Mouse (Mus musculus) liver, adult (tissue): ENCODE data around the gene Lclat1.

ENCODE experiments used
- GATA4 ChIP-seq: IDR thresholded peaks from 2 replicates; pipeline ENCODE4 v1.6.1; 2014; ENCODE audit warnings: mild to moderate bottlenecking, low read length; ENCODE audit not compliant: insufficient replicate concordance

Gene Lclat1

DNA sequence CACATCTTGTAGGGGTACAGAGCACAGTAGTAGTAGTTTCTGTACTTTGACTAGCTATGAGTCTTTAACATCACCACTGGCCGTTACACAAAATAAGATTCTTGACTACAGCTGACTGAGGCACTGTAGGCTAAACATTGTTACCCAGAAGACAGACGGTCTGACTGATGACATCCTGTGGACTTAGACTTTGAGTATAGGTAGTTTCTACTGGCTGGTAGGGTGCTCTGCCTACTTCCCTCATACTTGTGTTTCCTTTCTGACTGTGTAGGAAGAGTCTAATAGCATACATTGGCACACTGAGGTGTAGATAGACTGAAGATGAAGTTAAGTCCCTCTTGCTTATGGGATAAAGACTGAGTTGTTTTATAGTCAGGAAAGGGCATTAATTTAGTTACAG, 37.6 kb downstream of the Lclat1 start:
- no peak for TF ChIP-seq GATA4

- no peak for TF ChIP-seq GATA4
Observed at GRCm38 (mm10) chr17:73148607-73149006, 40.8 kb downstream of the Lclat1 start.

DNA sequence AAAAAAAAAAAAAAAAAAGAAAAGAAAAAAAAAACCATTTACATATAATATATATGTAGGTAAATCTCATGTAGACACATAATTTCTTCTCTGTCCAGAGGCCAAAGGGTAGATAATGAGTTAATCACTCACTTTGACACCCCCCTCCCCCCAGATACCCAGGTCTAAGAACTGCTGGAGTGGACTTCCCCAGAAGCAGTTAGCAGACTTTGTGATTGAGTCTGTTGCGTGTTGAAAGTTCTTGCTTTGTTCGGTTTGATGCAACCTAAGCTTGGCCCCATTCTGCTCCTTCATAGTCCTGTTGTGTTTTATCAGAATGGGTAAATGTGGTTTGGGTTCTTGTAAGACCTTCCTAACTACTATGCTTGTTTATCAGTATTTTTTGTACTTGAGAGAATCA, 45.9 kb downstream of the Lclat1 start:
- no peak for TF ChIP-seq GATA4

DNA sequence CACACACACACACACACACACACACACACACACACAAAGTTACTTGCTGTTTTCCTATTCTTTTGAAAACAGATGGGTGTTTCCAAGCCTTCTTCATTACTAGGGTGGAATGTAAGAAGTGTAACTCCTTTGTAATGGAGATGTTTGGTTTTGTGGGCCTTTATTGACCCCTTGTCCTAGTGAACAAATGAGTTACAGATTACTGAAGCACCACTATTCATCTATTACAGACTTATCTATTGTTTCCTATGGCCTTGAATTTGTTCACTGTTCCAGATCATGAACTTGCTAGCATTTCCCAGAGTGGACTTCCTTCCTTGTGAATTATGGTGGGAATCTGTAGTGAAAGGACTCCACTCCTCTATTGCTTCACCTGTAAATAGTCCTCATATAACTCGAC, 48.8 kb downstream of the Lclat1 start:
- TF ChIP-seq GATA4, result no peak

DNA sequence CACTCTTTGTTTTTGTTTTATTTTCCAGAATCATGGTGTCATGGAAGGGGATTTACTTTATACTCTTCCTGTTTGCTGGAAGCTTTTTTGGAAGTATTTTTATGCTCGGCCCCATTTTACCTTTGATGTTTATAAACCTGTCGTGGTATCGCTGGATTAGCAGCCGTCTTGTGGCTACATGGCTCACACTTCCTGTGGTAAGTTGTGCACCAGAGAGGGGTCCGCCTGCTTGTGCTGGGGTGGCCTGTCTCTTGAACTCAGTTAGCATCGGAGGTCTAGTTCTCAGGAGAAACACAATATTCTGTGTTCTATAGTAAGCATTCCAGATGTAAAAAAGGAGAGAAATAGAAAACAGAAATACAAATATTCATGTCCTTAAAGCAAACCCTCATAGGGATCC, 54.0 kb downstream of the Lclat1 start:
- no peak for TF ChIP-seq GATA4

GRCm38 (mm10) chr17:73162445-73163208, 54.8 kb downstream of the Lclat1 start:
- TF ChIP-seq GATA4, result no peak

DNA sequence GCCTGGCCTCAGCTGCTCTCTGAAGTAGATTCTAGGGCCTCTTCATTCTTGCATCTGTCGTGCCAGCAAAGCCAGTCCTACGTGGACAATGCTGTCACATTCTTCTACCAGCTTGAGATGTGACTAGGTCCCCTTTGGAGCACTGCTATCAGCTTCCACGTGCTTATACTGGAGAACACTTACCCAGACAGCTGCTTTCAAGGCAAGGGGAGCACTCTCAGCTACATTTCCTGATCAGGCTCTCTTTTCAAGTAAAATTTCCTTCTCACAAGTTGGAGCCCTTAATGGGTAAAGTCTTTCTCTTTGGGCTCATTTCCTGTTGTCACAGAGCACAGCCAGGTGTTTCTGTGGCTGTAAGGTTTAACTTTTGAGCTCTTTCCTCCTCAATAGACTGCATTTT, 55.8 kb downstream of the Lclat1 start:
- no peak for TF ChIP-seq GATA4

DNA sequence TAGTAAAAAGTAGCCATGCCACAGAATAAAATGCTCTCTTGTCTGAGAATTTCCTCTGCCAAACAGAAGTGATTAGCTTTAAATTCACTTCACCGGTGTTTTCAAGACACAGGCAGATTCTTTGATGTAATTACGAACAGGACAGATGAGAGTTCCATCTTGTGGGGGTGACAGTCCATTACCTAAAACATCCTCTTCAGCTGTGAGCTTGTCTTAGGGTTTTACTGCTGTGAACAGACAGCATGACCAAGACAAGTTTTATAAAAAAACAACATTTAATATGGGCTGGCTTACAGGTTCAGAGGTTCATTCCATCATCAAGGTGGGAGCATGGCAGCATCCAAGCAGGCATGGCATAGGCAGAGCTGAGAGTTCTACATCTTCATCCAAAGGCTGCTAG, 56.3 kb downstream of the Lclat1 start:
- no peak for TF ChIP-seq GATA4

- TF ChIP-seq GATA4, result no peak
Observed at GRCm38 (mm10) chr17:73169461-73169860, 61.7 kb downstream of the Lclat1 start.

DNA sequence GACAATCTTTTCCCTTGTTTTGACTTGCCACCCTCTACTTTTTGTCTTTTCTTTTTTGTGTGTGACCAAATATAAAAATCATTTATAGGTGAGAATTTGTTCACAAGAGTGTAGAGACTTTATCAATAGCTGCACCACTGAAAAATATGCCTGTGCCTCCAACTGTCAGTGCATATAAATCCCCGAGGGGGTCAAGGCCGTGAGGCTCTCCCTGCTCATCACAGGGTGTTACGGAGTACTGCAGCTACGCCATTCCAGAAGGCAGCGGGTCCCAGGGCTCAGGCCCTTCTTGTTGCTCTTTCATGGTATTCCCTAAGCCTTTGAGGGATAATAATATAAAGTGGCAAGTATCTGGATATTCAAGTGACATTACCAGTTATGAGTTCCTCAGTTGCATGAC, 62.4 kb downstream of the Lclat1 start:
- no peak for TF ChIP-seq GATA4

GRCm38 (mm10) chr17:73174083-73174562, 66.3 kb downstream of the Lclat1 start:
- no peak for TF ChIP-seq GATA4

- no peak for TF ChIP-seq GATA4
Observed at GRCm38 (mm10) chr17:73175720-73176119, 67.9 kb downstream of the Lclat1 start.

GRCm38 (mm10) chr17:73177079-73177478, 69.3 kb downstream of the Lclat1 start:
- TF ChIP-seq GATA4, result no peak

- TF ChIP-seq GATA4, result no peak
Observed at GRCm38 (mm10) chr17:73186929-73187328, 79.1 kb downstream of the Lclat1 start.

DNA sequence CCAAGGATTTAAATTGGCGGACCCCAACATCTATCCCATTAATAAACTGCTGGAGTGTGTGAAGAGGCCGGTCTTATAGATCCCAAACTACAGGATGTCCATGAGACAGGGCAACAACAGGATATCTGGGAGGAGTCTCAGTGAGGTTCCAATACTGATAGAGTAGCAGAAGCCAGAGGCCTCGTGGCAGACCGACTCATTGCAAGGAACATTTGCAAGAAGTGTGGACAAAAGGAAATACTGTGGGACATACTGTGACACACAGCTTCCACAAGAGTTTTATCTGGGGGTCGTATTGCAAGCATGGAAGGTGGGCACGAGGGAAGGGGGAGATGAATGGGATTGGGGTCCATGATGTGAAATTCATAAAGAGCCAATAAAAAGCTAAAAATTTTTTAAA, 86.4 kb downstream of the Lclat1 start:
- no peak for TF ChIP-seq GATA4

DNA sequence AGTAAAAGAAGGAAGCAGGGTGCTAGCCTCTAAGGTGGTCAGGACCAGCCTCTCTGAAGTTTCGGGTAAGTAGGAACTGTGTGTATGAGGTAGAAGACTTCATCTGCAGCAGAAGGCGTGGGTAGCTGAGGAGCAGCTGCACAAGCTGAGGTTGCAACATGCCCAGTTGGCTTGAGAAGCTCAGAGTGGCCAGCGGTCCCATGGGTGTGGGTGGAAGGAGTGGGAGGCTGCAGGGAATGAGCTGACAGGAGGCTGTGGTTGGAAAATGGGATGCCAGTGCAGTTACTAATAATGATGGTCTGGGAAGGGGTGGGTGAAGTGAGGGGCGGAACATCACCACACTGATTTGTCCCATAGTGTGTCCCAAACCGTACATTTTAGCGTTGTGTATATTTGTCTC, 86.8 kb downstream of the Lclat1 start:
- no peak for TF ChIP-seq GATA4
